Mouse (Mus musculus): Measurements from ENCODE around the gene Vwa8.

DNA sequence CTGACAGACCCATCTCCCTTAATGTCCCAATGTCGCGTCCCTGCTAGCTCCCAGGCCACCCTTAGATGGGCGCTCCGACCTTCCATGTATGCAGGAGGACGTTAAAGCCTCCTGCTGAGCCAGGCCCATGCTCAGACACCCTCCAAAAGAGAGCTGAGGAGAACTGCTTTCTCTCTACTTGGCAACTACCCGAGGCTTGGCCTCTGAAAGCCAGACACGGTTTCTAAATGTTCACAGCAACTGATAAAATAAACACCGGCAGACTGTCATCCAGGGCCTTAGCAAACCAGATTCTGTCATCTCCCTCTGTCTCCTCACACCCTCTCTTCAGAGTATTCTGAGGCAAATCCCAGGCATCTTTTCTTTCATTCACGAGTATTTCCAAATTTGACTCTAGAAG is 377.2 kb downstream of the Vwa8 start:
- TF ChIP-seq CTCF (IDR thresholded peaks at IDR 0.05; ENCODE audit: control insufficient read depth, insufficient read depth, insufficient read length): no peak
- TF ChIP-seq MAX (IDR thresholded peaks at IDR 0.05): no peak
- no peak for TF ChIP-seq MYOG (IDR thresholded peaks at IDR 0.05; ENCODE audit: control insufficient read depth, extremely low read depth, insufficient read length)
